Mouse (Mus musculus): ENCODE results near the gene Kcnh4. TPM values are rescaled to one million over a fixed set of nuclear protein-coding genes. Genes with fewer than 3 reads are reported as not detected.

Kcnh4 gene
- polyA plus RNA-seq, 1 experiment from 2014 or later, result not detected

DNA sequence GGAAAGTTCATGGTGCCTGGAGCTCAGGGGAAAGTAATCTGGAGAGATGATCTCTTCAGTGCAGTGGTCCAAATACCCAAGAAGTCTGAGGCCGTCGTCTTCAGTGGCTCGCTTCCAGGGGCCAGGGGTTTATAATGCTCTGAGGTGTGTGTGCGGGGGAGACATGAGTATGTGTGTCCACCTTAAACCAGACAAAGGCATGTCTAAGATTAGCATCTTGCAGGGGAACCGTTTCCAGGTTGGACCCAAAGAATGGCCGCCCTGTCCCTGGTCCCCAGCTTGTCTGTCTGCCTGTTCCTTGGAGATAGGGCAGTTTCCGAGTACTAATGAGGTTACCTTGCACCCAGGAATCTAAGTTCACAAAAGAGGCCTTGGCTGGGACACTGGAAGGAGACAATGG is 3.1 kb upstream of the Kcnh4 start, which contains the start of gene Hcrt:
TSS of gene Hcrt (minus strand) at position 101 of the 400 bp plus-strand sequence.
- Histone ChIP-seq H3K4me1 (peaks cover 15% of the 10 kb centered on the region), H3K4me2 (peak within 1 kb of the TSS; percentile 86), H3K36me3 (peaks cover 5% of the 10 kb centered on the region; the same call in 1 of the 2 replicates), H3K4me3 (peak within 1 kb of the TSS; percentile 57), H3K27ac (replicated peaks) (no peak within 1 kb of the TSS), H3K27me3 (replicated peaks) (peaks cover 59% of the 10 kb centered on the region), H3K9me3 (no peaks in the 10 kb centered on the region), H3K9ac (peak within 1 kb of the TSS; percentile 75)
- 76% methylated on average over 7 of the region's 7 CpGs for WGBS
- ATAC-seq (ENCODE audit: extremely low read depth, insufficient number of reproducible peaks, low FRiP score, low TSS enrichment), result no peak

- H3K27me3 ChIP-seq (replicated peaks), result peaks cover 72% of the 10 kb centered on the region
- peaks cover 4% of the 10 kb centered on the region; the same call in 1 of the 2 replicates for H3K36me3 ChIP-seq
- H3K4me3 ChIP-seq, result peak overlapping the region; percentile 57
- H3K4me1 ChIP-seq, result peaks cover 15% of the 10 kb centered on the region
- under 1% methylated on average over 27 of the region's 27 CpGs for WGBS
- ATAC-seq (ENCODE audit: extremely low read depth, insufficient number of reproducible peaks, low FRiP score, low TSS enrichment), result peak; percentile 49; the same call in 1 of the 2 replicates
- peak overlapping the region; percentile 75 for H3K9ac ChIP-seq
- peak overlapping the region; percentile 86 for H3K4me2 ChIP-seq
- H3K27ac ChIP-seq (replicated peaks), result no peak overlapping the region
- no peaks in the 10 kb centered on the region for H3K9me3 ChIP-seq
Observed at GRCm38 (mm10) chr11:100761547-100762045, 1.9 kb upstream of the Kcnh4 start.

DNA sequence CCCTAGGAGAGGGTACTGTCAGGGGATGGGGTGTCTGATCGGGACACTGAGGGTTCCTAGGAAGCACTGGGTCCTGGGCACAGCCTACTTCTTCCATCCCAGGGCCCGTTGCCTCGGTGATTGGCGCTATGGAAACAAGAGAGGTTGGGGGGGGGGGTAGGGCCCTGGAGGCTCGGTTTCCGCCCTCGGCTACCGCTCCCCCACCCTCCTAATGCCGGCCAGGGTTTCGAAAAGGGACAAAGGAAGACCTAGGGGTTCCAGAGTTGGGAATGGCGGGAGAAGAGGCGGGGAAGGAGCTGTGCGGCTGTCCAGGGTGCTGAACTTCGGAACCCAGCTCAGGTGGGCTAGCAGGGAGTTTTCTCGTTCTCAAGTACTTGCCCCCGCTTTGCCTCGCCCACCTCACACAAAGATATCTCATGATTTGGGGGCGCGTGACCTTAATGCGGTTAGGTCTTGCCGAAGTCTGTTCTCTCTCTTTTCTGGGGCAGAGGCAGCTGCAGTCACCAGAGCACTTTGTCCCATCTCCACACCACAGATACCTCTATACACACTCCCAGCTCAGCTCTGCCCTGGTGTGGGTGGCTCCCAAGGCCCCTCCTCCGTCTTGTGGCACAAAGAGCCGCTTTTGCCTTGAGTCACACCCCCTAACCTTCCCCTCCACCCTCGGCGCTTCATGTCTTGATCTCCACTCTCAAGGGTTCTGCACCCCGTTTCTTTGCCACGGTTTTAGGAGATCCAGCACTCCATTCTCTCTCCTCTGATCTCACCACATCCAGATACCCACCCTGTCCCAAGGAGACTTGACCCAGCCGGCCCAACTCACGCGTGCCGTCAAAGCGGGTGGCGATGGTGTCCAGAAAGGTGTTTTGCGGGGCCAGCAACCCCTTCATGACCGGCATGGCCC is 783 bp downstream of the Kcnh4 start:
- no peaks in the 10 kb centered on the region for H3K36me3 ChIP-seq
- H3K4me1 ChIP-seq, result peaks cover 15% of the 10 kb centered on the region
- H3K27me3 ChIP-seq (replicated peaks), result peaks cover 92% of the 10 kb centered on the region
- H3K4me3 ChIP-seq, result peak overlapping the region; percentile 39
- no peak overlapping the region for H3K27ac ChIP-seq (replicated peaks)
- H3K9ac ChIP-seq, result no peak overlapping the region
- peak overlapping the region; percentile 62 for H3K4me2 ChIP-seq
- no peak for ATAC-seq (ENCODE audit: extremely low read depth, insufficient number of reproducible peaks, low FRiP score, low TSS enrichment)
- H3K9me3 ChIP-seq, result no peaks in the 10 kb centered on the region
- WGBS, result 4% methylated on average over 34 of the region's 35 CpGs

- Histone ChIP-seq H3K27me3 (replicated peaks) (peaks cover 97% of the 10 kb centered on the region), H3K27ac (replicated peaks) (no peak overlapping the region), H3K9ac (no peak overlapping the region), H3K4me2 (no peak overlapping the region), H3K9me3 (no peaks in the 10 kb centered on the region), H3K36me3 (no peaks in the 10 kb centered on the region), H3K4me1 (peaks cover 15% of the 10 kb centered on the region), H3K4me3 (no peak overlapping the region)
- no peak for ATAC-seq (ENCODE audit: extremely low read depth, insufficient number of reproducible peaks, low FRiP score, low TSS enrichment)
- WGBS, result 81% methylated on average over 12 of the region's 12 CpGs
Observed at GRCm38 (mm10) chr11:100757566-100757965, 2.2 kb downstream of the Kcnh4 start.

DNA sequence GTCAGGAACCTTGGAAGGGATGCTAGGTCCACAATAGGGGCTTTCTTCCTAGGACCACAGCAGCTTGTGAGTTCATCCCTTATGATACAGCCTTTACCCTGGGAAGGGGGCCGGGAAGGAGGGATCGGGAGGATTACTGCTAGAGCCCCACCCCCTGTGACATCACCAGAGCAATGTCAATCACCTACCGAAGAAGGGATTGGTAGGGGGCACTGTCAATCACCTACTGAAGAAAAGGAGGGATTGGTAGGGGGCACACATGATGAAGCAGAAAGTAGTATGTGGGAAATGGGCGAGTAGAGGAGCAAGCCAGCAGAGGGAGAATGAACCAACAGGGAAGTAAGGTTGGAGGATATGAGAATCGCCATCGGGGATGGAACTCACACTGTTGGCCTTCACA is 3.3 kb downstream of the Kcnh4 start:
- 51% methylated on average over 6 of the region's 6 CpGs for WGBS

DNA sequence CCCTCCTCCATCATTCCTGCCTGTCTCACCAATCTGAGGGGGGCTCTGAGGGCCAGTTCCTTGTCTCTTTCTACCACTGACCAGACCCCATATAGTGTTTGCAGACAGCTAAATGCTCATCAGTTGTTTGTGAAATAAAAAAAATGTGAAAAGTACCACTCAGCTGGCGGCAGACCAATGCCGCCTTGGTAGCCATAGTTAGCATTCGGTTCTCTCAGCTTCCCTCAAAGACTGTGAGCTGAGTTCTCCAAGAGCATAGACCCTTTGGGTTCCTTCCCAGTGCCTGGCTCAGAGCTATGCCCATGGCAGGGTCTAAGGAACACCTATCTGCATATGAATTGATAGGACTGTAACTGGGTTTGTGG is 5.1 kb downstream of the Kcnh4 start:
- Histone ChIP-seq H3K4me3 (no peak overlapping the region), H3K27me3 (replicated peaks) (peaks cover 98% of the 10 kb centered on the region), H3K9ac (no peak overlapping the region), H3K4me2 (no peak overlapping the region), H3K9me3 (no peaks in the 10 kb centered on the region), H3K4me1 (peaks cover 6% of the 10 kb centered on the region), H3K36me3 (no peaks in the 10 kb centered on the region), H3K27ac (replicated peaks) (no peak overlapping the region)
- ATAC-seq (ENCODE audit: extremely low read depth, insufficient number of reproducible peaks, low FRiP score, low TSS enrichment), result no peak
- WGBS, result 86% methylated on average over 3 of the region's 3 CpGs

More for the DNA sequence above, 3.3 kb downstream of the Kcnh4 start:
- ATAC-seq (ENCODE audit: extremely low read depth, insufficient number of reproducible peaks, low FRiP score, low TSS enrichment), result no peak
- H3K9me3 ChIP-seq, result no peaks in the 10 kb centered on the region
- H3K4me2 ChIP-seq, result no peak overlapping the region
- H3K9ac ChIP-seq, result no peak overlapping the region
- peaks cover 99% of the 10 kb centered on the region for H3K27me3 ChIP-seq (replicated peaks)
- peaks cover 9% of the 10 kb centered on the region for H3K4me1 ChIP-seq
- H3K27ac ChIP-seq (replicated peaks), result no peak overlapping the region
- no peak overlapping the region for H3K4me3 ChIP-seq
- no peaks in the 10 kb centered on the region for H3K36me3 ChIP-seq

GRCm38 (mm10) chr11:100754021-100754692 is 5.6 kb downstream of the Kcnh4 start:
- H3K27ac ChIP-seq (replicated peaks), result no peak overlapping the region
- H3K4me1 ChIP-seq, result peaks cover under 1% of the 10 kb centered on the region
- no peak overlapping the region for H3K4me3 ChIP-seq
- H3K4me2 ChIP-seq, result no peak overlapping the region
- 79% methylated on average over 12 of the region's 12 CpGs for WGBS
- H3K36me3 ChIP-seq, result no peaks in the 10 kb centered on the region
- no peak for ATAC-seq (ENCODE audit: extremely low read depth, insufficient number of reproducible peaks, low FRiP score, low TSS enrichment)
- peaks cover 98% of the 10 kb centered on the region for H3K27me3 ChIP-seq (replicated peaks)
- no peaks in the 10 kb centered on the region for H3K9me3 ChIP-seq
- no peak overlapping the region for H3K9ac ChIP-seq

- H3K9ac ChIP-seq, result no peak overlapping the region
- peaks cover 98% of the 10 kb centered on the region for H3K27me3 ChIP-seq (replicated peaks)
- no peak for ATAC-seq (ENCODE audit: extremely low read depth, insufficient number of reproducible peaks, low FRiP score, low TSS enrichment)
Observed at GRCm38 (mm10) chr11:100752294-100752693, 7.4 kb downstream of the Kcnh4 start.

GRCm38 (mm10) chr11:100750127-100750526 is 9.6 kb downstream of the Kcnh4 start:
- Histone ChIP-seq H3K4me3 (no peak overlapping the region), H3K9ac (no peak overlapping the region), H3K9me3 (no peaks in the 10 kb centered on the region), H3K27me3 (replicated peaks) (peaks cover 98% of the 10 kb centered on the region), H3K4me1 (no peaks in the 10 kb centered on the region), H3K4me2 (no peak overlapping the region), H3K36me3 (no peaks in the 10 kb centered on the region), H3K27ac (replicated peaks) (no peak overlapping the region)
- no peak for ATAC-seq (ENCODE audit: extremely low read depth, insufficient number of reproducible peaks, low FRiP score, low TSS enrichment)
- 82% methylated on average over 16 of the region's 16 CpGs for WGBS

More at GRCm38 (mm10) chr11:100752294-100752693, 7.4 kb downstream of the Kcnh4 start:
- Histone ChIP-seq H3K4me2 (no peak overlapping the region), H3K9me3 (no peaks in the 10 kb centered on the region), H3K4me1 (no peaks in the 10 kb centered on the region), H3K27ac (replicated peaks) (no peak overlapping the region), H3K4me3 (no peak overlapping the region), H3K36me3 (no peaks in the 10 kb centered on the region)
- 30% methylated on average over 10 of the region's 10 CpGs for WGBS

DNA sequence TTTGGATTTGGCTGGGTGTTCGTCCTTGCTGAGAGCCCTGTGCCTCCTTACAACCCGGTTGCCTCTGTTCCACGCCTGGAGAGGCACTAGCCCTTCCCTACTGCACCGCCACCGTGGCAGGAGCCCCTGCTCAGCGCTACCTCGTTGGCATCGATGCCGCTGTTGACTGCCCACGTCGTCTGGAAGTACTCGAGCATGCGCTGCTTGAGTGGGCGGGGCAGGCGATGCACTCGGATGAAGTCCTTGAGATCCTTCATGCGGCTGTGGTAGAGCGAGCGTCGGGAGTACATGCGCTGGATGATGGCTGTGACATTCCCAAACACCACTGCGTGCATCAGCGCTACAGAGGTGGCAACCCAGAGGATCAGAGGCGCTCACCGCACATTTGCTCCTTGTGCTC is 10.3 kb downstream of the Kcnh4 start:
- Histone ChIP-seq H3K27ac (replicated peaks) (no peak overlapping the region), H3K4me2 (no peak overlapping the region), H3K27me3 (replicated peaks) (peaks cover 97% of the 10 kb centered on the region), H3K36me3 (no peaks in the 10 kb centered on the region), H3K9me3 (no peaks in the 10 kb centered on the region), H3K9ac (no peak overlapping the region), H3K4me1 (no peaks in the 10 kb centered on the region), H3K4me3 (no peak overlapping the region)
- ATAC-seq (ENCODE audit: extremely low read depth, insufficient number of reproducible peaks, low FRiP score, low TSS enrichment), result no peak
- WGBS, result 34% methylated on average over 25 of the region's 25 CpGs

DNA sequence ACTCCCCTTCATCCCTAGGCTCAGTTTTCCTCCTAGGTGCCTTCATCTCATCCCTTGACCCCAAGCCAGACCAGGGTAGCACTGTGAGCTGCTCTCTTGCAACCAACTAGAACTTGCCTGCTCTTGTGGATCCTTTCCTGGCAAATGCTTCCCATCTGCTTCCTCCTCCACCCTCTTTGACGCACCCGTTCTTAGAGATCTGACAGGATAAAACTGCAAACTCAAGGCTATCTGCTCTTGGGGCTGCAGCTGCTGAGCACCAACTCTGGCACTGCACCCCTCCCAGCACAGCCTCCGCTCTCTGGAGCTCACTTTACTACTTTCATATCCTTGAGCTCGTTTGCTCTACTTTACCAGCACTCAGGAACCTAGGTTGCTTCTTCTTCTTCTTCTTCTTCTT is 11.1 kb downstream of the Kcnh4 start:
- Histone ChIP-seq H3K9ac (no peak overlapping the region), H3K27me3 (replicated peaks) (peaks cover 89% of the 10 kb centered on the region), H3K4me3 (no peak overlapping the region), H3K4me2 (no peak overlapping the region), H3K36me3 (no peaks in the 10 kb centered on the region), H3K4me1 (no peaks in the 10 kb centered on the region), H3K27ac (replicated peaks) (no peak overlapping the region), H3K9me3 (no peaks in the 10 kb centered on the region)
- no peak for ATAC-seq (ENCODE audit: extremely low read depth, insufficient number of reproducible peaks, low FRiP score, low TSS enrichment)
- WGBS, result 59% methylated on average over 4 of the region's 4 CpGs

Measured in heart, embryonic 13.5 days (tissue).